Mouse (Mus musculus): ENCODE measurements around the gene Disp2. TPM values are rescaled to one million over a fixed set of nuclear protein-coding genes. Genes with fewer than 3 reads are reported as not detected.

Gene Disp2
- polyA plus RNA-seq, 2 experiments, result 0.21 to 0.27 TPM

GRCm38 (mm10) chr2:118802542-118803118, 23.1 kb downstream of the Disp2 start:
- peak overlapping the region; percentile 74 for H3K9ac ChIP-seq (replicated peaks)
- peaks cover 49 to 63% of the 10 kb centered on the region in 2 experiments for H3K4me1 ChIP-seq (replicated peaks; ENCODE audit: control insufficient read depth in 2 of 2, insufficient read depth in 2 of 2, low read length in 1 of 2)
- H3K4me2 ChIP-seq (ENCODE audit: low read depth), result peak overlapping the region; percentile 68
- peak overlapping the region; percentile 52 to 53 for H3K4me3 ChIP-seq (ENCODE audit: insufficient read depth in 1 of 2, low read depth in 2 of 2, low read length in 2 of 2)
- peak overlapping the region; percentile 94 for H3K27ac ChIP-seq
- H3K36me3 ChIP-seq (replicated peaks; ENCODE audit: control insufficient read depth, insufficient read depth, low read depth), result no peaks in the 10 kb centered on the region
- peak; percentile 51 to 81 (median 65) for DNase-seq (ENCODE audit: low read depth in 3 of 3, low spot score in 3 of 3)
- 26% methylated on average over 4 of the region's 4 CpGs for WGBS (ENCODE audit: insufficient replicate concordance)
- H3K9me3 ChIP-seq (ENCODE audit: control insufficient read depth, low read length), result no peaks in the 10 kb centered on the region
- TF ChIP-seq CTCF (IDR thresholded peaks at IDR 0.05; ENCODE audit: low read depth), result no peak
- TF ChIP-seq EP300 (IDR thresholded peaks at IDR 0.05; ENCODE audit: low read depth), result peak; percentile 88
- no peaks in the 10 kb centered on the region for H3K27me3 ChIP-seq (ENCODE audit: control insufficient read depth, insufficient read depth, low read length)
- ATAC-seq (ENCODE audit: insufficient read depth), result peak; percentile 89

DNA sequence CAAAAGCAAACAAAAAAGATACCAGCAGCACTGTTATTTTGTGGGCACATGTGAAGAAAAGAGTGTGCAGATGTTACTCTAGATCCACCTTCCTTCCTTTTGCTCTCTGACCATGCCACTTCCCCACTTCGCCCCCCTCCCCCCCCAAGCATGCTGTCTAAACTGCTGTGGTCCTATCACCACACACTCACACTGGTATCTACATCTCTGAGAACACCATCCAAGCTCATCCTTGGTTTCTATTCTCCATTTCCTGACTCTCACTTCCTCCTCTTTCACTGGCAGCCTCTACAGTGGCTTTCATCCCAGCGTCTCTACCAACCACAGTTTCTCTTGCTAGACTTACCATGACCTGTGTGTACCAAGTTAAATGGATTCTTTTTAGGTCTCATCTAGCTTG, 25.0 kb downstream of the Disp2 start:
- Histone ChIP-seq H3K36me3 (replicated peaks; ENCODE audit: control insufficient read depth, insufficient read depth, low read depth) (no peaks in the 10 kb centered on the region), H3K4me3 (ENCODE audit: insufficient read depth in 1 of 2, low read depth in 2 of 2, low read length in 2 of 2) (no peak overlapping the region), H3K9me3 (ENCODE audit: control insufficient read depth, low read length) (no peaks in the 10 kb centered on the region), H3K27ac (peak overlapping the region; percentile 94), H3K27me3 (ENCODE audit: control insufficient read depth, insufficient read depth, low read length) (no peaks in the 10 kb centered on the region), H3K4me2 (ENCODE audit: low read depth) (peak overlapping the region; percentile 35), H3K9ac (replicated peaks) (peak overlapping the region; percentile 16; the same call in 1 of the 2 replicates), H3K4me1 (replicated peaks; ENCODE audit: control insufficient read depth in 2 of 2, insufficient read depth in 2 of 2, low read length in 1 of 2) (peaks cover 49 to 60% of the 10 kb centered on the region in 2 experiments)
- TF ChIP-seq CTCF (IDR thresholded peaks at IDR 0.05; ENCODE audit: low read depth), result no peak
- TF ChIP-seq EP300 (IDR thresholded peaks at IDR 0.05; ENCODE audit: low read depth), result no peak
- 19% methylated on average over 2 of the region's 2 CpGs for WGBS (ENCODE audit: insufficient replicate concordance)
- ATAC-seq (ENCODE audit: insufficient read depth), result no peak
- no peak for DNase-seq (ENCODE audit: low read depth in 3 of 3, low spot score in 3 of 3)

- no peak overlapping the region for H3K4me3 ChIP-seq (ENCODE audit: insufficient read depth in 1 of 2, low read depth in 2 of 2, low read length in 2 of 2)
- no peak for DNase-seq (ENCODE audit: low read depth in 3 of 3, low spot score in 3 of 3)
- peak overlapping the region; percentile 94 for H3K27ac ChIP-seq
- no peaks in the 10 kb centered on the region for H3K9me3 ChIP-seq (ENCODE audit: control insufficient read depth, low read length)
- H3K4me1 ChIP-seq (replicated peaks; ENCODE audit: control insufficient read depth in 2 of 2, insufficient read depth in 2 of 2, low read length in 1 of 2), result peaks cover 49 to 59% of the 10 kb centered on the region in 2 experiments
- H3K4me2 ChIP-seq (ENCODE audit: low read depth), result peak overlapping the region; percentile 35
- WGBS (ENCODE audit: insufficient replicate concordance), result 5% methylated on average over 3 of the region's 3 CpGs
- H3K36me3 ChIP-seq (replicated peaks; ENCODE audit: control insufficient read depth, insufficient read depth, low read depth), result no peaks in the 10 kb centered on the region
- peak; percentile 26; the same call in 1 of the 2 replicates for TF ChIP-seq EP300 (IDR thresholded peaks at IDR 0.05; ENCODE audit: low read depth)
- TF ChIP-seq CTCF (IDR thresholded peaks at IDR 0.05; ENCODE audit: low read depth), result no peak
- H3K27me3 ChIP-seq (ENCODE audit: control insufficient read depth, insufficient read depth, low read length), result no peaks in the 10 kb centered on the region
- H3K9ac ChIP-seq (replicated peaks), result peak overlapping the region; percentile 18
- ATAC-seq (ENCODE audit: insufficient read depth), result peak; percentile 21; the same call in 1 of the 2 replicates
Measured at GRCm38 (mm10) chr2:118805137-118805536, 25.6 kb downstream of the Disp2 start.

- Histone ChIP-seq H3K27ac (peak overlapping the region; percentile 94), H3K9ac (replicated peaks) (peak overlapping the region; percentile 51; the same call in 1 of the 2 replicates), H3K27me3 (ENCODE audit: control insufficient read depth, insufficient read depth, low read length) (no peaks in the 10 kb centered on the region), H3K4me1 (replicated peaks; ENCODE audit: control insufficient read depth in 2 of 2, insufficient read depth in 2 of 2, low read length in 1 of 2) (peaks cover 49 to 55% of the 10 kb centered on the region in 2 experiments), H3K9me3 (ENCODE audit: control insufficient read depth, low read length) (no peaks in the 10 kb centered on the region), H3K4me2 (ENCODE audit: low read depth) (peak overlapping the region; percentile 35), H3K4me3 (ENCODE audit: insufficient read depth in 1 of 2, low read depth in 2 of 2, low read length in 2 of 2) (no peak overlapping the region), H3K36me3 (replicated peaks; ENCODE audit: control insufficient read depth, insufficient read depth, low read depth) (no peaks in the 10 kb centered on the region)
- WGBS (ENCODE audit: insufficient replicate concordance), result 17% methylated on average over 3 of the region's 3 CpGs
- TF ChIP-seq CTCF (IDR thresholded peaks at IDR 0.05; ENCODE audit: low read depth) (no peak), EP300 (IDR thresholded peaks at IDR 0.05; ENCODE audit: low read depth) (peak; percentile 54; the same call in 1 of the 2 replicates)
- DNase-seq (ENCODE audit: low read depth in 3 of 3, low spot score in 3 of 3), result peak in 1 of 3 experiments; percentile 58
- peak; percentile 45 for ATAC-seq (ENCODE audit: insufficient read depth)
Measured at GRCm38 (mm10) chr2:118805756-118806155, 26.2 kb downstream of the Disp2 start.

GRCm38 (mm10) chr2:118806860-118807259, 27.3 kb downstream of the Disp2 start:
- H3K27ac ChIP-seq, result peak overlapping the region; percentile 94
- no peak overlapping the region for H3K4me2 ChIP-seq (ENCODE audit: low read depth)
- no peaks in the 10 kb centered on the region for H3K36me3 ChIP-seq (replicated peaks; ENCODE audit: control insufficient read depth, insufficient read depth, low read depth)
- no peaks in the 10 kb centered on the region for H3K9me3 ChIP-seq (ENCODE audit: control insufficient read depth, low read length)
- H3K4me3 ChIP-seq (ENCODE audit: insufficient read depth in 1 of 2, low read depth in 2 of 2, low read length in 2 of 2), result no peak overlapping the region
- peaks cover 41 to 46% of the 10 kb centered on the region in 2 experiments for H3K4me1 ChIP-seq (replicated peaks; ENCODE audit: control insufficient read depth in 2 of 2, insufficient read depth in 2 of 2, low read length in 1 of 2)
- WGBS (ENCODE audit: insufficient replicate concordance), result 59% methylated on average over 4 of the region's 4 CpGs
- TF ChIP-seq CTCF (IDR thresholded peaks at IDR 0.05; ENCODE audit: low read depth) (no peak), EP300 (IDR thresholded peaks at IDR 0.05; ENCODE audit: low read depth) (no peak)
- no peak for ATAC-seq (ENCODE audit: insufficient read depth)
- H3K27me3 ChIP-seq (ENCODE audit: control insufficient read depth, insufficient read depth, low read length), result no peaks in the 10 kb centered on the region
- no peak for DNase-seq (ENCODE audit: low read depth in 3 of 3, low spot score in 3 of 3)
- no peak overlapping the region for H3K9ac ChIP-seq (replicated peaks)
